Mouse (Mus musculus): ENCODE results near the gene Chsy1. TPM values are rescaled to one million over a fixed set of nuclear protein-coding genes. Genes with fewer than 3 reads are reported as not detected.

The Chsy1 gene
- polyA plus RNA-seq, 1 experiment from 2014 or later, result 34.4 TPM

DNA sequence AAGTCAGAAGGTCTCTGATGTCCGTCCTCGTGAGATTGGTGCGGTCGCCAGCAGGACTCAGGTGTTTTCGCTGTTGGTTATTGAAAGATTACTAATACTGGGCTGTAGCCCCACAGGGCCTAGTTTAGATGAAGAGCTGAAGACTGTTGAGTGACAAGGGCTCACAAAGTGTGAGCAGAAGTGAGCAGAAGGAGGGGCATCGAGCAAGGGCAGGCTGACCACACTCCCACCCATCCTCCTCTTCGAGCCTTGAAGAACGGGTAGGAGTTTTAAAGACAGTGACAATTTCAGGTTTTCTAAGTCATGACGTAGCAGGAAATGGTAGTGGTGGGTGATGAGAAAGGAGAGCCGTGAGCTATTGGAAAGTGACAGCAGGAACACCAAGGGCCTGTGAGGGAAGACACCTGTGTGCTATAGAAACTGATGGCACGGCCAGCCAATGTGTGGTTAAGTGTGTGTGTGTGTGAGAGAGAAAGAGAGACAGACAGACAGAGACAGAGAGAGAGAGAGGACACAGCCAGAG, 6.6 kb downstream of the Chsy1 start:
- Histone ChIP-seq H3K9me3 (ENCODE audit: control insufficient read depth, low read length) (no peaks in the 10 kb centered on the region), H3K36me3 (ENCODE audit: control insufficient read depth, insufficient read depth, low read length) (peaks cover 5% of the 10 kb centered on the region; the same call in 1 of the 2 replicates), H3K4me2 (ENCODE audit: low read depth, low read length) (no peak overlapping the region), H3K27me3 (replicated peaks; ENCODE audit: control insufficient read depth, insufficient read depth, low read length) (no peaks in the 10 kb centered on the region), H3K4me3 (ENCODE audit: low read depth, low read length) (no peak overlapping the region), H3K4me1 (ENCODE audit: control insufficient read depth, insufficient read depth, low read length) (peaks cover 37% of the 10 kb centered on the region), H3K27ac (replicated peaks; ENCODE audit: low read depth, low read length) (no peak overlapping the region), H3K9ac (ENCODE audit: low read depth, low read length) (no peak overlapping the region)
- DNase-seq (ENCODE audit: low spot score), result no peak
- WGBS, result 80% methylated on average over 11 of the region's 11 CpGs
- ATAC-seq (ENCODE audit: low read depth), result no peak

DNA sequence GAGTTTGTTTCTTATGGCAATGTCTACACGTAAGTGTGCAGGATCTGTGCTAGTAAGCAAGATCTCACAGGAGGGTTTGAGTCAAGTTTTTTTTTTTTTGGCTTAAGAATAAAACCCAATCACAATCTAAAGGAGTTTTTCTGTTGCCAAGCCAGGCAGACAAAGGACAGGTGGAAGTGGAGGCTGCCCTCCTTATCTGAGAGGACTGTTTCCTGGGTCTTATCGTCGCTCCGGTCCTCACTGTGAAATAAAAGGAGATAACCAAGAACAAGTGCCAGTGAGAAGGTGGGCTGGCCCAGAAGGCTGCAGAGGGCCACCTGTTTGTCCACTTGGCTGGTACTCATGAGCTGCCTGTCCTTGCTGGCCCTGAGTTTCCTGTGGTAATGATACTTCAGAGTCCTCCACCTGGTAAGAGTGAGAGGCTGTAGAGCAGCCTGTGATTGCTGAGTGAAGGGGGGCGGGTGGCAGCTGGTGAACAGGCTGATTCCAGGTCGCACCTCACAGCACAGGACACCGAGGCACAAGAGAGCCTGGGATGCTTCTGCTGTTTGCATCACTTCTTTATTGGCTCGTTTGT, 7.7 kb downstream of the Chsy1 start:
- no peaks in the 10 kb centered on the region for H3K9me3 ChIP-seq (ENCODE audit: control insufficient read depth, low read length)
- H3K4me3 ChIP-seq (ENCODE audit: low read depth, low read length), result no peak overlapping the region
- H3K4me1 ChIP-seq (ENCODE audit: control insufficient read depth, insufficient read depth, low read length), result peaks cover 38% of the 10 kb centered on the region
- H3K27me3 ChIP-seq (replicated peaks; ENCODE audit: control insufficient read depth, insufficient read depth, low read length), result no peaks in the 10 kb centered on the region
- H3K27ac ChIP-seq (replicated peaks; ENCODE audit: low read depth, low read length), result no peak overlapping the region
- peaks cover 5% of the 10 kb centered on the region; the same call in 1 of the 2 replicates for H3K36me3 ChIP-seq (ENCODE audit: control insufficient read depth, insufficient read depth, low read length)
- ATAC-seq (ENCODE audit: low read depth), result no peak
- DNase-seq (ENCODE audit: low spot score), result no peak
- H3K4me2 ChIP-seq (ENCODE audit: low read depth, low read length), result no peak overlapping the region
- H3K9ac ChIP-seq (ENCODE audit: low read depth, low read length), result no peak overlapping the region
- WGBS, result 78% methylated on average over 8 of the region's 8 CpGs

DNA sequence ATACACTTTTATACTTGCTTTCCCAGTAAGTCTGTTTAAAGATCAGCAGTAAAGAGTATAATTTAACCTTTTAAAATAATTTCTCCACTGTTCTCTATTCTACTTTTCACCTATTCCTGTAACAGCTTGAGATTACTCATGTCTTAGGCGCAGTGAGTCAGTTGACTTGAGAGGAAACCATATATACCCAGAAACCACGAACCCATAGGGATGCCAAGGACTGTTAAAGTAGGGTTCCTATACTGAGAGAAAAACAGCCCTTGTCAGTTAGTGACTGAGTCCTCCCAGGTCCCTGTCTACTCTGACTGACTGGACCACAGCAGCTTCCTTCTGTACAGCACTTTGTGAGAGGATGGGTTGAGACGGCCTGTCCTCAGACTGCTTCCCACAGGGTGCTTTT, 8.7 kb downstream of the Chsy1 start:
- no peak for ATAC-seq (ENCODE audit: low read depth)
- H3K27me3 ChIP-seq (replicated peaks; ENCODE audit: control insufficient read depth, insufficient read depth, low read length), result no peaks in the 10 kb centered on the region
- no peak overlapping the region for H3K9ac ChIP-seq (ENCODE audit: low read depth, low read length)
- no peak overlapping the region for H3K4me2 ChIP-seq (ENCODE audit: low read depth, low read length)
- H3K36me3 ChIP-seq (ENCODE audit: control insufficient read depth, insufficient read depth, low read length), result peaks cover 5% of the 10 kb centered on the region; the same call in 1 of the 2 replicates
- no peaks in the 10 kb centered on the region for H3K9me3 ChIP-seq (ENCODE audit: control insufficient read depth, low read length)
- WGBS, result 76% methylated on average over 3 of the region's 3 CpGs
- H3K27ac ChIP-seq (replicated peaks; ENCODE audit: low read depth, low read length), result no peak overlapping the region
- peaks cover 35% of the 10 kb centered on the region for H3K4me1 ChIP-seq (ENCODE audit: control insufficient read depth, insufficient read depth, low read length)
- DNase-seq (ENCODE audit: low spot score), result no peak
- H3K4me3 ChIP-seq (ENCODE audit: low read depth, low read length), result no peak overlapping the region

DNA sequence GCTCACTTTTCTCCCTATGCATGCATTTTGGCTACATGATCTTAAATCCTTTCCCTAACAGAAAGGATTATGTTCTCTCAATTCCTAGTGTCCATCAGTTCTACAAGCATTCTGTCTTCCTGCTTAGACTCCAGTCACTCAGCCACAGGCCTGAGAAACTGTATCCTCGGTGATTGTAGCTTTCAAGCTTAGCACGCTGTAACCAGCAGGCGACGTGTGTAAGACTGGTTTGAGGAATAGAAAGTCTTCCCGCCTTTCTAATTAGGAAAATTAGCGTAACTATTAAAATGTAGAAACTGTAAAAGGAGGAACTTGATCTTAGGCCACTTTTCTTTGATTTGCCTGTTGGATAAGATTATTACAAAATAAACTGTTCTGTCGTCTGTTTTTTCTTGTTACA, 9.5 kb downstream of the Chsy1 start:
- peaks cover 5% of the 10 kb centered on the region; the same call in 1 of the 2 replicates for H3K36me3 ChIP-seq (ENCODE audit: control insufficient read depth, insufficient read depth, low read length)
- WGBS, result 69% methylated on average over 7 of the region's 7 CpGs
- H3K4me3 ChIP-seq (ENCODE audit: low read depth, low read length), result no peak overlapping the region
- ATAC-seq (ENCODE audit: low read depth) (no peak), DNase-seq (ENCODE audit: low spot score) (no peak)
- no peak overlapping the region for H3K4me2 ChIP-seq (ENCODE audit: low read depth, low read length)
- no peaks in the 10 kb centered on the region for H3K9me3 ChIP-seq (ENCODE audit: control insufficient read depth, low read length)
- H3K27me3 ChIP-seq (replicated peaks; ENCODE audit: control insufficient read depth, insufficient read depth, low read length), result no peaks in the 10 kb centered on the region
- H3K9ac ChIP-seq (ENCODE audit: low read depth, low read length), result no peak overlapping the region
- peaks cover 32% of the 10 kb centered on the region for H3K4me1 ChIP-seq (ENCODE audit: control insufficient read depth, insufficient read depth, low read length)
- H3K27ac ChIP-seq (replicated peaks; ENCODE audit: low read depth, low read length), result 0 out of 2 replicates have a peak overlapping the region, but pooled peaks have one; percentile 19

DNA sequence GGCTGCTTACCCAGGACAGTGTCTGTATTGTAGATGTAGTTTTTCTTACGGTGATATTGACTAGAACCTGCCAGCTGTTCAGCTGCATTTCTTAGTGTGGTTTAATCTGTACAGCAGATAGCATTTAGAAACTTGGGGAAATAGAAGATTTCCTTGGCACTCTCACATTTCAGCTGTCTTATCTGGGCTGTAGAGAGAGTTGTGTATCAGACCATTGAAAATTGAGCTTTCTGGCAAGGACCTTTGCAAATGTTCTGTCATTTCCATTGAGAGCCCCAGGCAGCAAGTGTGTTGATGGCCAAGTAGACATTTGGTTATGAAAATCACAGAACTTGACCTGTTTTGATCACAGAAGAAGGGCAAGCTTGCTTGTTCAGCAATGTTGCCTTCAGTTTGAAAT, 10.8 kb downstream of the Chsy1 start:
- H3K4me2 ChIP-seq (ENCODE audit: low read depth, low read length), result no peak overlapping the region
- H3K9me3 ChIP-seq (ENCODE audit: control insufficient read depth, low read length), result no peaks in the 10 kb centered on the region
- ATAC-seq (ENCODE audit: low read depth), result peak; percentile 60; the same call in 1 of the 2 replicates
- H3K36me3 ChIP-seq (ENCODE audit: control insufficient read depth, insufficient read depth, low read length), result peaks cover 6% of the 10 kb centered on the region
- H3K27me3 ChIP-seq (replicated peaks; ENCODE audit: control insufficient read depth, insufficient read depth, low read length), result no peaks in the 10 kb centered on the region
- H3K9ac ChIP-seq (ENCODE audit: low read depth, low read length), result no peak overlapping the region
- DNase-seq (ENCODE audit: low spot score), result peak; percentile 59
- H3K27ac ChIP-seq (replicated peaks; ENCODE audit: low read depth, low read length), result no peak overlapping the region
- H3K4me1 ChIP-seq (ENCODE audit: control insufficient read depth, insufficient read depth, low read length), result peaks cover 32% of the 10 kb centered on the region
- H3K4me3 ChIP-seq (ENCODE audit: low read depth, low read length), result no peak overlapping the region
- 49% methylated on average over 1 of the region's 1 CpGs for WGBS

DNA sequence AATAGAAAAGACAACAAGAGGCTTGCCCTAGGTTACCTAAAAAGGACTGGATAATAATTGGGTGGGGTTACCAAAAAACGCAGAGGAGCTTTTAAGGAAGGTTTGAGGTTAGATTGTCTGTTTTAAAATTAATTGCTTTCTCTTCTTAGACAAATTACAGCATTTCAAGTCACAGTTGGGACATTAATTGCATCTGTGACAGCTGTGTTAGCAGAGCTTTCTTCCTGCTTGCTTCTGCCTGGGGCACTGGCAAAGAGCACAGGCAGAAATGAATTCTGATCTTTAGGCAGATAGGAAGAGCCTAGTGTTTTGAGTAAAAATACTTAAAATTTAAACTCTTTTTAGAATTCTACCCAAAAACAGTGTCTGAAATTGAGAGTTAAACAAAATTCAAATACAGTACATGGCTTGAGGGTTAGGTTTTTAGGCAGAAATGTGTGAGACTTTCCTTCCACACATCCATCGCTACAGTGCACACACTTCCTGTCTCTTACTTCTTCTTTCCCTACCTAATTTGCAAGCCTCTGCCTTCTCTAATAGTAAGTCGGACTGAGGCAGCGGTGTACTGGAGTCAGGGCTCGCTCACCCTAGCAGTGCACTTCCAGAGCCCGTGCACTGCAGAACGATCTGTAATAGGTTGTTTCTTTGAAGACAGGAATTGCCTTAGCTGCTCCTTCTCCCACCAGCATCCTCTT, 11.5 kb downstream of the Chsy1 start:
- ATAC-seq (ENCODE audit: low read depth) (no peak), DNase-seq (ENCODE audit: low spot score) (no peak)
- peaks cover 13% of the 10 kb centered on the region for H3K36me3 ChIP-seq (ENCODE audit: control insufficient read depth, insufficient read depth, low read length)
- no peak overlapping the region for H3K4me2 ChIP-seq (ENCODE audit: low read depth, low read length)
- H3K27me3 ChIP-seq (replicated peaks; ENCODE audit: control insufficient read depth, insufficient read depth, low read length), result no peaks in the 10 kb centered on the region
- H3K9me3 ChIP-seq (ENCODE audit: control insufficient read depth, low read length), result no peaks in the 10 kb centered on the region
- no peak overlapping the region for H3K4me3 ChIP-seq (ENCODE audit: low read depth, low read length)
- no peak overlapping the region for H3K9ac ChIP-seq (ENCODE audit: low read depth, low read length)
- H3K4me1 ChIP-seq (ENCODE audit: control insufficient read depth, insufficient read depth, low read length), result peaks cover 32% of the 10 kb centered on the region
- 35% methylated on average over 7 of the region's 7 CpGs for WGBS
- H3K27ac ChIP-seq (replicated peaks; ENCODE audit: low read depth, low read length), result peak overlapping the region; percentile 35; the same call in 1 of the 2 replicates

DNA sequence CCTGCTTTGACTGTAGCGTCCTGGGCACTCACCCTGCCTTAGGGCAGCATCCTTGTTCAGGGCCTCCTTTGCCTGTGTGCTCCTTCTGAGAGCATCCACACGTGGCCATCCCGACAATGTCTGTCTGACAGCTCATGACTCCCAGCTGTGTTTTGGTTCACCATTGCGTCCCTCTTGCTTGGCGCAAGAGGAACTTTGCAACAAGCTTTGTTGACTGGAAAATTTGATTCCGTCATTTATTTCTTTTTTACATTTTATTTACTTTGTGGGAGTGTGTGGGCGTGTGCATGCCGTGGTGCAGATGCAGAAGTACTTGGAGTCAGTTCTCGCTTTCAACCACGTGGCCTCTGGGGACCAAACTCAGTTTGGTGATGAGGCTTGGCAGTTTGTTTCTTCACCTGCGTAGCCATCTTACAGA, 15.2 kb downstream of the Chsy1 start:
- no peak overlapping the region for H3K27ac ChIP-seq (replicated peaks; ENCODE audit: low read depth, low read length)
- H3K4me2 ChIP-seq (ENCODE audit: low read depth, low read length), result no peak overlapping the region
- H3K27me3 ChIP-seq (replicated peaks; ENCODE audit: control insufficient read depth, insufficient read depth, low read length), result no peaks in the 10 kb centered on the region
- H3K9ac ChIP-seq (ENCODE audit: low read depth, low read length), result no peak overlapping the region
- H3K4me3 ChIP-seq (ENCODE audit: low read depth, low read length), result no peak overlapping the region
- no peak for ATAC-seq (ENCODE audit: low read depth)
- WGBS, result 67% methylated on average over 11 of the region's 11 CpGs
- H3K4me1 ChIP-seq (ENCODE audit: control insufficient read depth, insufficient read depth, low read length), result peaks cover 44% of the 10 kb centered on the region
- peaks cover 29% of the 10 kb centered on the region for H3K36me3 ChIP-seq (ENCODE audit: control insufficient read depth, insufficient read depth, low read length)
- DNase-seq (ENCODE audit: low spot score), result no peak
- no peaks in the 10 kb centered on the region for H3K9me3 ChIP-seq (ENCODE audit: control insufficient read depth, low read length)

DNA sequence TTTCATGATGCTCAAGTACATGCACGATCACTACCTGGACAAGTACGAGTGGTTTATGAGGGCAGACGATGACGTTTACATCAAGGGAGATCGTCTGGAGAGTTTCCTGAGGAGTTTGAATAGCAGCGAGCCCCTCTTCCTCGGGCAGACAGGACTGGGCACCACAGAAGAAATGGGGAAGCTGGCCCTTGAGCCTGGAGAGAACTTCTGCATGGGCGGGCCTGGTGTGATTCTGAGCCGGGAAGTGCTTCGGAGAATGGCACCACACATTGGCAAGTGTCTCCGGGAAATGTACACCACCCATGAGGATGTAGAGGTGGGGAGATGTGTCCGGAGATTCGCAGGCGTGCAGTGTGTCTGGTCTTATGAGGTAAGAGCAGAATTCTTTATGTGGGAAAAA, 16.1 kb downstream of the Chsy1 start:
- Histone ChIP-seq H3K4me2 (ENCODE audit: low read depth, low read length) (no peak overlapping the region), H3K27ac (replicated peaks; ENCODE audit: low read depth, low read length) (no peak overlapping the region), H3K27me3 (replicated peaks; ENCODE audit: control insufficient read depth, insufficient read depth, low read length) (no peaks in the 10 kb centered on the region), H3K36me3 (ENCODE audit: control insufficient read depth, insufficient read depth, low read length) (peaks cover 34% of the 10 kb centered on the region), H3K4me3 (ENCODE audit: low read depth, low read length) (no peak overlapping the region), H3K4me1 (ENCODE audit: control insufficient read depth, insufficient read depth, low read length) (peaks cover 36% of the 10 kb centered on the region), H3K9me3 (ENCODE audit: control insufficient read depth, low read length) (no peaks in the 10 kb centered on the region), H3K9ac (ENCODE audit: low read depth, low read length) (no peak overlapping the region)
- no peak for ATAC-seq (ENCODE audit: low read depth)
- 91% methylated on average over 14 of the region's 14 CpGs for WGBS
- DNase-seq (ENCODE audit: low spot score), result no peak
